Mouse (Mus musculus): ENCODE data around the gene Myl3. TPM values are rescaled to one million over a fixed set of nuclear protein-coding genes. Genes with fewer than 3 reads are reported as not detected.

The Myl3 gene
- total RNA-seq, 2 experiments from 2014 or later = 1.8 to 2.2 TPM

Other genes starting within 250 kb of the Myl3 start
- 10 to 100 TPM; 66.1 to 71.4 TPM for gene Setd2, start 209.3 kb upstream of the Myl3 start, total RNA-seq (2021)
- gene Nradd, start 117.4 kb upstream of the Myl3 start, total RNA-seq (2021) = 10 to 100 TPM in 1 of 2 experiments, 1 to 10 TPM in 1; 9.0 to 15.4 TPM
- gene Nbeal2, start 87.7 kb upstream of the Myl3 start, total RNA-seq (2021) = 1 to 10 TPM; 7.2 to 8.1 TPM
- gene Ccdc12, start 85.4 kb upstream of the Myl3 start, total RNA-seq (2021) = 10 to 100 TPM; 61.3 to 64.7 TPM
- gene Pth1r, start 5.3 kb downstream of the Myl3 start, total RNA-seq (2021) = 10 to 100 TPM; 12.5 to 23.1 TPM
- gene Prss42, start 56.3 kb downstream of the Myl3 start, total RNA-seq (2021) = not detected
- gene Prss44, start 72.1 kb downstream of the Myl3 start, total RNA-seq (2021) = not detected
- not detected for gene Prss43, start 84.8 kb downstream of the Myl3 start, total RNA-seq (2021)
- gene Prss45, start 92.7 kb downstream of the Myl3 start, total RNA-seq (2021) = not detected
- gene Prss46, start 102.6 kb downstream of the Myl3 start, total RNA-seq (2021) = not detected
- gene Prss50, start 116.1 kb downstream of the Myl3 start, total RNA-seq (2021) = not detected
- gene Als2cl, start 138.0 kb downstream of the Myl3 start, total RNA-seq (2021) = 10 to 100 TPM; 12.4 to 16.0 TPM
- 1 to 10 TPM; 2.0 to 3.0 TPM for gene Tmie, start 138.3 kb downstream of the Myl3 start, total RNA-seq (2021)
- gene Fam240a, start 175.0 kb downstream of the Myl3 start, total RNA-seq (2021) = not detected
- not detected for gene Tdgf1, start 204.3 kb downstream of the Myl3 start, total RNA-seq (2021)
- gene Lrrc2, start 209.7 kb downstream of the Myl3 start, total RNA-seq (2021) = 10 to 100 TPM in 1 of 2 experiments, 1 to 10 TPM in 1; 7.9 to 11.1 TPM
- gene Rtp3, start 248.7 kb downstream of the Myl3 start, total RNA-seq (2021) = 1 to 10 TPM; 2.3 to 4.9 TPM

Data from adrenal gland, postnatal 36 days (tissue).